Mouse (Mus musculus) heart, adult 2 months (tissue): ENCODE measurements around the gene Vdac1. TPM values are rescaled to one million over a fixed set of nuclear protein-coding genes. Genes with fewer than 3 reads are reported as not detected.

Source experiments
- DNase-seq, 2 experiments: peaks; one replicate each; pipeline ENCODE4 v3.0.0; 2021
- H3K27ac ChIP-seq: fragments of 200-600 bp; 2 replicates; pipeline ENCODE4 v1.8.1; 2022
- H3K27me3 ChIP-seq: fragments of 200-500 bp; 2 replicates; pipeline ENCODE4 v1.6.1; 2012; ENCODE audit warnings: mild to moderate bottlenecking, low read length, inconsistent platforms, mixed read lengths; ENCODE audit not compliant: control insufficient read depth, insufficient read depth
- H3K36me3 ChIP-seq: fragments of 200-500 bp; 2 replicates; pipeline ENCODE4 v1.6.1; 2012; ENCODE audit warnings: low read length, inconsistent platforms; ENCODE audit not compliant: control insufficient read depth, insufficient read depth
- H3K4me1 ChIP-seq: fragments of 200-500 bp; 2 replicates; pipeline ENCODE4 v1.6.1; 2011; ENCODE audit warnings: low read length; ENCODE audit not compliant: control insufficient read depth, insufficient read depth
- H3K4me3 ChIP-seq: fragments of 200-600 bp; 2 replicates; pipeline ENCODE4 v1.8.1; 2022
- H3K79me2 ChIP-seq: fragments of 200-500 bp; replicated peaks from 2 replicates; pipeline ENCODE4 v1.6.1; 2012; ENCODE audit warnings: mild to moderate bottlenecking, inconsistent platforms, low read length, moderate library complexity, mixed read lengths; ENCODE audit not compliant: control insufficient read depth, insufficient read depth
- H3K9ac ChIP-seq: fragments of 200-500 bp; 2 replicates; pipeline ENCODE4 v1.6.1; 2012; ENCODE audit warnings: low read depth, mild to moderate bottlenecking, control low read depth, inconsistent platforms, low read length, mixed read lengths
- CTCF ChIP-seq: fragments of 200-600 bp; IDR thresholded peaks from 2 replicates; pipeline ENCODE4 v1.8.1; 2022; ENCODE audit warnings: antibody characterized with exemption, mild to moderate bottlenecking, moderate library complexity
- EP300 ChIP-seq: fragments of 200-500 bp; IDR thresholded peaks from 2 replicates; pipeline ENCODE4 v1.6.1; 2011; ENCODE audit warnings: low read depth, low read length, control low read depth; ENCODE audit not compliant: insufficient read depth
- POLR2A ChIP-seq: fragments of 200-500 bp; IDR thresholded peaks from 2 replicates; pipeline ENCODE4 v1.6.1; 2011; ENCODE audit warnings: mild to moderate bottlenecking, low read depth, low read length, control low read depth; ENCODE audit not compliant: insufficient read depth
- WGBS: fragments of 180-500 bp; shearing (Covaris S2); methylation state at CpG from one replicate; pipeline ENCODE4 v1.1.7; 2018; 5-methylcytosine and 5-hydroxymethylcytosine counted together
- intact Hi-C: fragments of 180-260 bp; cut with DNase I; formaldehyde crosslinking; loops from one replicate; pipeline ENCODE4 v1.15.1; 2025
- polyA plus RNA-seq: library from polyadenylated mRNA; depleted of rRNA; stranded (reverse); fragments of >200 nt; gene quantifications from 2 replicates; pipeline ENCODE4 v1.2.3, GENCODE M21; 2012; rRNA removed
- total RNA-seq, 2 experiments: library from RNA; stranded (reverse); gene quantifications; 2 replicates each; pipeline ENCODE4 v1.2.3; 2021

Gene Vdac1
- total and polyA plus RNA-seq, 3 experiments = 422 to 1,141 (median 987) TPM

- Histone ChIP-seq H3K79me2 (no peaks in the 10 kb centered on the region), H3K36me3 (no peaks in the 10 kb centered on the region), H3K27ac (no peak overlapping the region), H3K4me3 (no peak overlapping the region), H3K9ac (no peak overlapping the region), H3K27me3 (no peaks in the 10 kb centered on the region), H3K4me1 (no peaks in the 10 kb centered on the region)
- intact Hi-C loops = no loop called here
- TF ChIP-seq CTCF (no peak), EP300 (no peak), POLR2A (no peak)
- 69% methylated on average over 2 of the region's 2 CpGs for WGBS
- no peak for DNase-seq
These were observed 73.1 kb downstream of the Vdac1 start for GRCm38 (mm10) chr11:52433797-52434195.

DNA sequence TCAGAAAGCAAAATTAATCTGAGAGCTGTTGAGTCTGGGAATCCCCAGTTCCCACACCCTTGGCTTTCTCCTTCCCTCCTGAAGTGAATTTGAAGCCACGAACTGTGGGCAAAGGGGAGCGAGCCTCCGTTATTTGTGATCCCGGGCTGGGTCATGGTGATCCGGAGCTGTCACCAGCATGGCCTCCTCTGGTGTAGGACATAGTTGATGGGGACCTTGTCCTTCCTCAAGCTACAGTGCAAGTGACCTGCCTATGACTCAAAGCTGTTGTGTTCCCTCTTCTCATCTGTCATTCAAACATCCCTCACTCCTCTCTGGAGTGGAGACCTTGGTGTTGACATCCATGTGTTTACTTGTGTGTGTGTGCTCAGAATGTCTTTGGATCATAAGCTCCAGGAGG is 74.8 kb downstream of the Vdac1 start:
- no peak overlapping the region for H3K9ac ChIP-seq
- no peak for TF ChIP-seq EP300
- TF ChIP-seq CTCF = no peak
- no peak for TF ChIP-seq POLR2A
- no peaks in the 10 kb centered on the region for H3K79me2 ChIP-seq
- intact Hi-C loops = no loop called here
- H3K4me3 ChIP-seq = no peak overlapping the region
- H3K27ac ChIP-seq = no peak overlapping the region
- H3K36me3 ChIP-seq = no peaks in the 10 kb centered on the region
- no peak for DNase-seq
- H3K27me3 ChIP-seq = no peaks in the 10 kb centered on the region
- no peaks in the 10 kb centered on the region for H3K4me1 ChIP-seq
- WGBS = 87% methylated on average over 5 of the region's 5 CpGs

- intact Hi-C loops = no loop called here
- WGBS = 47% methylated on average over 10 of the region's 10 CpGs
- TF ChIP-seq CTCF (no peak), POLR2A (no peak), EP300 (no peak)
- H3K36me3 ChIP-seq = no peaks in the 10 kb centered on the region
- no peak overlapping the region for H3K27ac ChIP-seq
- no peaks in the 10 kb centered on the region for H3K27me3 ChIP-seq
- H3K9ac ChIP-seq = no peak overlapping the region
- no peak for DNase-seq
- no peak overlapping the region for H3K4me3 ChIP-seq
- H3K4me1 ChIP-seq = no peaks in the 10 kb centered on the region
- H3K79me2 ChIP-seq = no peaks in the 10 kb centered on the region
These were observed 76.5 kb downstream of the Vdac1 start for GRCm38 (mm10) chr11:52437123-52437522.

Other genes with a start within 250 kb of the Vdac1 start
- gene Olfr1373, start 215.3 kb upstream of the Vdac1 start, total RNA-seq = not detected
- gene Olfr1373, start 215.3 kb upstream of the Vdac1 start, polyA plus RNA-seq = not detected in 2 replicates
- not detected for gene Olfr1371, start 146.9 kb upstream of the Vdac1 start, total RNA-seq
- gene Olfr1371, start 146.9 kb upstream of the Vdac1 start, polyA plus RNA-seq = not detected in 2 replicates
- gene Skp1a, start 128.9 kb upstream of the Vdac1 start, total RNA-seq = 100 to 1,000 TPM; 241 to 255 TPM
- gene Skp1a, start 128.9 kb upstream of the Vdac1 start, polyA plus RNA-seq = 38.9 and 72.9 TPM in 2 replicates
- gene Tcf7, start 77.8 kb upstream of the Vdac1 start, total RNA-seq = under 1 TPM; 0.73 to 0.96 TPM
- 2.3 and 3.1 TPM in 2 replicates for gene Tcf7, start 77.8 kb upstream of the Vdac1 start, polyA plus RNA-seq
- 10 to 100 TPM; 71.1 to 73.9 TPM for gene 9530068E07Rik, start 35.6 kb downstream of the Vdac1 start, total RNA-seq
- 96.3 and 140 TPM in 2 replicates for gene 9530068E07Rik, start 35.6 kb downstream of the Vdac1 start, polyA plus RNA-seq